Mouse (Mus musculus): Measurements from ENCODE around the gene Col24a1. TPM values are rescaled to one million over a fixed set of nuclear protein-coding genes. Genes with fewer than 3 reads are reported as not detected.

The Col24a1 gene
- total RNA-seq, 2 experiments from 2014 or later, result 0.89 to 2.2 TPM

DNA sequence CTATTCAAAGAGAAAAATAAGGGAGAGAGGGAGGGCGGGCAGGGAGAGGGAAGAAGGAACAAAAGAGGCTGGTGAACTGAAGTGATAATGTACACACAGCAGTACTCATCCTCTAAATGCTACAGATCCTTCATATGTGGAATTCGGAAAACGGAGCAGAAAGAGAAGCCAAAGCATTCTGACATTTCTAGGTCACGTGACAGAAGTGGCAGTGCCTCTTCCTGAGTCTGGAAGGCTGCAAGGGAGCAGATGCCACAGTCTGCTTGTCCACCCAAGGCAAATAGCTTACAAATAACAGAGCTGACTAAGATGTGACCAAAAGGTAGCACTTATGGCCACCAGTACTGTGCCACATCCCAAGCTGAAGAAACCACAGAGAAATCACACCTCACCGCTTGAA lies 164.8 kb downstream of the Col24a1 start:
- DNase-seq (ENCODE audit: low spot score), result no peak

DNA sequence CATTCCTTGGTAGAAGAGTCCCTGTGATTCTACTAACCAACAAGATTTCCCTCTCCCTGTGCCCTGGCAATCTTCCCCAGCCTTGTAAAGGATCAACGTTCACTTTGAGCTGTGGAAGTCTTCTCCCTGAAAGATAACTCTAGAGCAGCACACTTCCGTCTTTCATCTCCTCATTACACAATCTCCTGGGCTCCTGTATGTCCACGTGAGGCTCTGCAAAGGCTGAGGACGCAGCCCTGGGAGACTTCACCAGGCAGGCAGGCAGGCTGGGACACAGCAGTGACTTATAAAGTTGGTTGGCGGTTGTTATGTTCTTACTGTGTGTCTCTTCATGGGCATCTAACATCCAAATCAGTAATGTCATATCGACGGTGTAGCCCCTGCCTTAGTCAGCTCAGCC lies 170.1 kb downstream of the Col24a1 start:
- no peak for DNase-seq (ENCODE audit: low spot score)

DNA sequence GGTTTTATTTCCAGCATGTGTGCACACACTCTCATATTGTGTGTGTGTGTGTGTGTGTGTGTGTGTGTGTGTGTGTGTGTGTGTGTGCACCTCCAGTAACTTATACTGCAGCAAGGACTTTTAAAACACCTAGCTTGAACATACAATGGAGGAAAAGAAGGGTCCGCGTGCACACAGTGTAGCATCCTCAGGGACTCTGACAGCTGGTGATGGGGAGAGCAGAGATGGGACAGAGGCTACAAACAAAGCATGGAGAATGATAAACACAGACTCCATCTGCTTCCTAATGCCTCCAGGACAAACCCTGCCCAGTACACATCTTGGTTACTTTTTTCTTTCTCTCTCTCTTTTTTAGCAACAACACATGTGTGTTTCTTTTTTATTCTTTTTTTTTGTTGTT lies 171.5 kb downstream of the Col24a1 start:
- no peak for DNase-seq (ENCODE audit: low spot score)

DNA sequence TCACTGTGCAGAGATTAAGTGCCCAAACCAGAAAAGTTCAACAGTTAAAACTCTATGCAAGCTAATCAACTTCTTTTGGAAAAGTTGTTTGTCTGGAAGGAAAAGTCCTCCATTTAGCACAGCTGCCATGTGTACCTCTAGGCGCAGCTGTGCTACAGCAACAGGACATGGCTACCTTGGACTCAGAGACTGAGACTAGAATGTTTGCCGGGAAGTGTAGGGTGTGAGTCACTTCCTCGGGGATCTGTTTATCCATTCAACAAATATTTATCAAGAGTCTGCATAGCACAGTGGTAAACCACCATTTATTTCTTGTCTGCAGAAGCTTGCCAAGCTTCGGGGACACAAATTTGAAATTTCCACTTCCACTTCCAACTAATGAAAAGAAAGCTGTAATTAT lies 178.8 kb downstream of the Col24a1 start:
- DNase-seq (ENCODE audit: low spot score), result no peak

DNA sequence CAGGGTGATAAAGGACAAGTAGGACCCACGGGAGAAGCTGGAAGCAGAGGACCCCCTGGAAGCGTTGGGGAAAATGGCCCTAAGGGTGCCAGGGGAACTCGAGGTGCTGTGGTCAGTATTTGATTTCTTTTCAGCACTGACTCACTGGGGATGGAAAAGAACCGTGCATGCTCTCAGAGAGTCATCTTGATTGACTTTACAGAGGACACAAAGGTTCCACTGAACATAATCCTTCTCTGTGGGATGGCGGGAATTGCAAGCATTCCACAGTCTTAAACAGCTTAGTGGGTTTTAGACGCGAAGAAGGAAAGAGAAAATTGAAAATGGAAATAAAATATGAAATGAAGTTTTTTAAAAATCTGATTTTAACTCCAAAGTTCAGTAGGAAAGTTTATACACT lies 181.9 kb downstream of the Col24a1 start:
- DNase-seq (ENCODE audit: low spot score), result no peak

DNA sequence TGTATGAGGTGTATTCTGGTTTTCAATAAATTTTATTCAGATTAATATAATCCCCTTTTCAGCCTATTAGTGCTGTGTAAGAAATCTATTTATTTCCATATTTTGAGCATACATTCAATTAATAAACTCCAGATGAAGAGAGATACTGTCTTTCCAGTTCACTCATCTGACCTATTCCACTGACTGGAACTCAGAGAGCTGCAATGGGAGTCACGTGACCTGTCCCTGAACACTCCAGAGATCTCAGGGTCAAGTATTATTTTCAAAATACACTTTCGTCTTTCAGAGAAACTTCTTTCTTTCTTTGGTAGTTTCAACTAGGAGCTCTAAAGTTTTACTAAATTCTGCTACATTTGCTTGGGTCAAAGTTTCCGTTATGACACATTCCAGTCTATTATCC lies 184.4 kb downstream of the Col24a1 start:
- DNase-seq (ENCODE audit: low spot score), result no peak

DNA sequence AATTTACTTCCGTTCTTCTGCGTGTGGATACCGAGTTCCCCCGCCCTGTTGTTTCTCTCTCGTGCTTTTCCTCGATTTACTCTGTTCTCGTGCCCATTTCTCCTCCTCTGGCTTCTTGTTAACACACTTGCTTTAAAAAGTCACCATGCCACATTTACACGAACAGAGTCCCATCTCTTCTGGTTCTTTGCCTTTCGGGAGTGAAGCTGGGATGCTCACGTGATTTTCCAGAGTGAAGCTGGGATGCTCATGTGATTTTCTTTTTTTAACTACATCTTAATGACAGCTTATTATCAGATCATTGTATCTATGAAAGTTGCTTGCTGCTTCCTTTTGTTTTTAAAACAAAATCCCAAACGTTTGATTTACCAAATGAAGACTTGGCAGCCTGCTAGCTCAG lies 184.8 kb downstream of the Col24a1 start:
- no peak for DNase-seq (ENCODE audit: low spot score)

DNA sequence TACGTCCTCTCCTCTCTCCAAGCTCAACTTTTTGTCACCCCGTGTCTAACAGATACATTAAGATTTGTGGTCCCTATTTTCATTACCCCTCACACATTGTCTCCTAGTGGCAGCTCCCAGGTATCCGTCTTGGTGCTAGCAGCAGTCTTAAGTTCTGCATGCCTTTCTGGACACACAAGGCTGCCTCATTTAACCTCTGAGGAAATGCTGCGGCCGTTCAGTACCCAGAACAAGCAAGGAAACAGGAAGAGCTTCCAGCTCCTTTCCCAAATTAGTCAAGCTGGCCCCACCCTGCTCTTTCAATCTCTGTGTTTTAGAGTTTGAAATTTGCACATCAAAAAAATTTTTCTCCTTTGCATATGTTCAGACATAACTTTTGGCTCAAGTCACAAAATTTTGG lies 186.2 kb downstream of the Col24a1 start:
- DNase-seq (ENCODE audit: low spot score), result no peak

DNA sequence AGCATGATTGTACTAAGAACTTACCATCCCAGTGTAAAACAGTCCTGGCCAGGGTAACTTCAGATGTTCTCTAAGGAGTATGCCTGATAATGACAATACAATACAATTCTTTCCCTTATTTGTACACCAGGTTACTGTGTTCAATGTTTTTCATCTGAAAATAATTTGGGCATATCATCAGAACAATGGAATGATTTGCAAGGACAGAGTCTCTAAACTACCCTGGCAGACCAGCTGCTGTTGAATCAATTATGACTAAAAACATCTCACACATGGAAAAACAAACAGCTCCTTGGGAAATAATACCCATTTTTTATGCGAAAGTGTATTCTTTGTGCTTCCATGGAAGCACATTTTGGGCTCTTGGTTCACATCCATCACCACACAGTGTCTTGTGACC lies 198.0 kb downstream of the Col24a1 start:
- no peak for DNase-seq (ENCODE audit: low spot score)

DNA sequence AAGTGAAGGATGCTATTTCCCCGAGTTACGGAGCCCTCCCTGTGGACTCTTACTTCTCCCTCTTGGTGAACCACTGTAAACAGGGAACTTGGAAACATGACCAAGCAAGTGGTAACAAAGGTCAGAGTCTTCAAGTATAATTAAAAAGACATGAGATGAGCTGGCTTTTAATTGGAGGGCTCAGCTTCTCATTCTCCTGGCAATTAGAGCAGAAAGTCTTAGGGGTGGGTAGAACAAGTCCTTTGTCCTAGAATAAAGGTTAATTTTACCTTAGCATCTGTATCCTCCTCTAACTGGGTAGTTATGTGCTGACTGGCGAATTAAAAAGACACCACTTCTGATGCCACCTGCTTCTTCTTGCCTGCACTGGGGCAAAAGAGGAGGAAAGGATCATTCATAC lies 199.1 kb downstream of the Col24a1 start:
- DNase-seq (ENCODE audit: low spot score), result no peak

DNA sequence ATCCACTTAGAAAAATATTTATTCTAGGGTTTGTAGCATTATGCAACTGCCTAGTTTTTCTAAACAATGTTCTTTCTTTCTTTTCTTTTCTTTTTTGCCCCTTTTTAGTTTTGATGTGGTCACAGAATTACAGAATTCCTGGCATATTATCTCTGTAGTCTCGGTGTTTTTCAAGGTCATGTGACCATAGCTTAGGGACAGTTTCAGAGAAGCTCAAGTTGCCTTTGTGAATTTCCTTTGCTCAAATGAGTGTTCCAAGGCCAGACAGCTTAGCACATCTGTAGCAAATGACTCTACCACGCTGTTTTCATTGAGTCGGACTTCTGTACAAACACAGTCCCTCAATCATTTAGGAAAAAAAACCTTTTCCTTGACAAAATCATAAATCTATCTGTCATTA lies 205.9 kb downstream of the Col24a1 start:
- DNase-seq (ENCODE audit: low spot score), result no peak

DNA sequence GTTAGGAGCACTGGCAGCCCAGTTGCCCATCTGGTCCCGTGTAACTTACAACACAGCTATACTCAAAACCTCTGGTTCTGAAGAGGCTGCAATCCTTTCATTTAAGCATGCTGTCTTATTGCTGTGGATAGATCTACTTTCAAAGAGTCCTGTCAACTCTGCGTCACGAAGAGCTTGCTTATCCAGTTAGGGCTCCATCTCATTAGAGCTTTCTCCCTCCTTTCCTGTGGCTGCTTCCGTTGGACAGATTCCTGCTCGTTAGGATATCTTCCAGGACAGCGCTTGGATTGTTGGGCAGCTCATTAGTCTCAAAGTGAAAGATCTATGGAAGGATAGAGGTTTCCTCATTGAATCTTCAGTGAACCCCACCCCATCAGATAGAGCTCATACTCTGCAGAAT lies 206.6 kb downstream of the Col24a1 start:
- no peak for DNase-seq (ENCODE audit: low spot score)

DNA sequence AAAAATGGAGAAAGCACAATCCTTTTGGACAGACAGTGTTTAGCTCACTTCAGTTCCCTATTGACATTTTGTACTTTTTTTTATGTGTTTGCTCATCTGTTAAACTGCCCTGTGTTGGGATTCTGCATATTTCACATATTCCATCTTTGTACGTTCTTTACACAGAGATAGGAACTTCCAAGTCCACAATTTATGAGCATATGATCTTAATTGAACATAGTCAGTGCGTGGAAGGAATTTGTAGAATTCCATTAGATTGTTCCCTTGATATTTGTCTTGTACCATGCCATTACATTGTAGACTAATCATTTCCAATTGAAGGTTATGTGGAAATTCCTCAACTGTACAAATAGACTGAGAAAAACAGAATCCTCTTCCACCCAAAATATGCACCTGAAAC lies 212.6 kb downstream of the Col24a1 start:
- no peak for DNase-seq (ENCODE audit: low spot score)

DNA sequence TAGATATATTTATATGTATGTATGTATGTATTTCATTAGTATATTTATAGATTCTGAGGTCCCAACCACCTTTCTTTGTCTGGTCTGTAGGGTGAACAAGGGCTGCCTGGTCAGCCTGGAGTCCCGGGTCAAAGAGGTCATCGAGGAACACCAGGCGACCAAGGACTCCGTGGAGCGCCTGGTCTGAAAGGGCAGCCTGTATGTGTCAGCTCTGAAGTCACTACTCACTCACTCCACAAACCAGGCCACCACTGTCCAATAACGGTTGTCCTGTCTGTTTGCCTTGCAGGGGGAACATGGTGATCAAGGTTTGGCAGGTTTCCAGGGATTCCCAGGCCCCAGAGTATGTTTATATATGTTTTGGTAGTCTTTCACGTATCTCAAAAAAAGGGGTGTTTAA lies 216.3 kb downstream of the Col24a1 start:
- DNase-seq (ENCODE audit: low spot score), result no peak

DNA sequence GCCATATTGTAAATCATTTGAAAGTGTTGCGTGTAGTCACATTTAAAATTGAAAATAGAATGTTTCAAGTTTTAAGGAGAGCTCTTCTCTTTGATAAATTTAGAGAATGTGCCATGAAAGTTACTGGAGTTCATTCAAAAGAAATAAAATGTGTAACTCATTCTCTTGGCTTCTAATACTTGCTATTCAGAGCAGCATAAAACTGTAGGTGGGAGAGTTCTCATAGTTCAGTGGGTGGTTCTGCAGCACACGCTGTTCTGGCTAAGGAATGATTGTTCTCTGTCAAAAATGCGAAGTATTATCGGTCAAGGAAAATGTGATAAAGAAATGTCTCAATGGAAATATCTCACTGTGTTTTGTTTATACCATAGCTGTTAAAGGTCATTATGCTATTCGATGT lies 221.9 kb downstream of the Col24a1 start:
- DNase-seq (ENCODE audit: low spot score), result no peak

DNA sequence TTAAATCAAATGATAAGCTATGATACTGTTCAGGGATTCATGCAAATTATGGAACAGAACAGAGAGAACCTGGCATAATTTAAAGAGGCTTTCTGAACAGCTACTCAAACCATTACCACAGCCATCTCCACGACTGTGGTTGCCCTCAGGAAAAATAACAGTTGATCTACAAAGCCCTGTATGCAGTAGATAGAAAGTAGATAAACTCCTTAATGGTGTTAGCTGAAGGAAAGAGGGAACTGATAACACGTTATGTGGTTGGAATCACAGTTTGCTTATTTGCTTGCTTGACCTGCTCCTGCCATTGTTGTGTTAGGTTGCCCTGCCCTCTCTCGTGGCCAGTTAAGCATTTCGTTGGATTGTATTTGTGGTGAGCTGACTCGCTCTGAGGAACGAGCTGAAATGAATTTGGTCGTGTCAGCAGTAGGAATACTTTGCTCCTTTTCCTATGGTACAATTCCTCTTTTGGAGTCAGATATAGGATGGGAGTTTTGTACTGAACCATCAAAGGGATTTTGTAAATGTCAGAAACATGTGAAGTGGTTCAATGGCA lies 229.3 kb downstream of the Col24a1 start:
- DNase-seq (ENCODE audit: low spot score), result no peak

DNA sequence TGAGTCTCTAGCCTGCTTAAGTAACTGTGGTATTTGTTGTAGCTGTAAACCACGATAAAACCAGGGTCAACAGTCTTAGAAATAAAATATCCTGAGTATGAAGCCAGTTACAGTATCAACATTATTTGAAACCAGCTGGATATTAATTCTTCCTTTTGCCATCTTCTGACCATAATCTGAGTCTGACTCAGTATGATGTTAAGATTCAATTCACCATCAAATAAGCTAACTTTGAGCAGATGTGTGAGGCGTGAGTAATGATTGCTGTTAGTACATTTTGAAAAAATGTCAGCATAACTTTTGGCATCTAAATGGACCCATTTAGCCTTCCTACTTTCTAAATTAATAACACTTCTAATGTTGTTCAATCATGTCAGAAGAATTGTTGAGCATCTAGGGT lies 230.0 kb downstream of the Col24a1 start:
- DNase-seq (ENCODE audit: low spot score), result no peak

DNA sequence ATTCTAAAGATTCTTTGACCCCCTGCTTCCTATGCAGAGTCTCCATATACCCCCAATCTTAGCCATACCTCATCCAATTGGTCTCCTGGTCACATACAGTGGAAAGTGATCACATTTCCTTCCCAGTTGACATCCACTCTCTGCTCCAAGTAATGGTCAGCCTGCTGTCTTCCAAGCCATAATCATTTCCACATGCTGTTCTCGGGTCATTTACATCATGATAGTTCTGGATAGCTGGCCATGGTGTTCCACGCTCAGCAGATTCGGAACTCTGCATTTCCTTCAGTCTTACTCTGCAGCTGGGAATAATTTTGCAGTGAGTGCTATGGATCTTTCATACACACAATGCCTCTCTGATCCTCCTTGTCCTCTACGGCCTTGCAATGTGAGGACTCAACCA lies 233.0 kb downstream of the Col24a1 start:
- peak; percentile 15 for DNase-seq (ENCODE audit: low spot score)

DNA sequence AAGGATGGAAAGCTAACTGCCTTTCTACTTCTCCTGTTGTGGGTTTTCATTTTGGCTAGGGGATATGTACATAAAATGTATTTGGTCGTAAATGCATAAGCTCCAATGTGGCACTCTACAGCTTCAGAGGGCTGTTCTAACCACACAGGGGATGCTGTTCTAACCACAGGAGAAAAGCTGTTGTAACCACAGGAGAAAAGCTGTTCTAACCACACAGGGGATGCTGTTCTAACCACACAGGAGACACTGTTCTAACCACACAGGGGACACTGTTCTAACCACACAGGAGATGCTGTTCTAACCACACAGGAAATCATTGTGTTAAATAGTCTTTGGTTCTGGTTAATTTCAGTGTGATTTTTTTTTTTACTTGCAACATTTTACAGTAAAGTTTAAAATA lies 245.6 kb downstream of the Col24a1 start:
- no peak for DNase-seq (ENCODE audit: low spot score)

DNA sequence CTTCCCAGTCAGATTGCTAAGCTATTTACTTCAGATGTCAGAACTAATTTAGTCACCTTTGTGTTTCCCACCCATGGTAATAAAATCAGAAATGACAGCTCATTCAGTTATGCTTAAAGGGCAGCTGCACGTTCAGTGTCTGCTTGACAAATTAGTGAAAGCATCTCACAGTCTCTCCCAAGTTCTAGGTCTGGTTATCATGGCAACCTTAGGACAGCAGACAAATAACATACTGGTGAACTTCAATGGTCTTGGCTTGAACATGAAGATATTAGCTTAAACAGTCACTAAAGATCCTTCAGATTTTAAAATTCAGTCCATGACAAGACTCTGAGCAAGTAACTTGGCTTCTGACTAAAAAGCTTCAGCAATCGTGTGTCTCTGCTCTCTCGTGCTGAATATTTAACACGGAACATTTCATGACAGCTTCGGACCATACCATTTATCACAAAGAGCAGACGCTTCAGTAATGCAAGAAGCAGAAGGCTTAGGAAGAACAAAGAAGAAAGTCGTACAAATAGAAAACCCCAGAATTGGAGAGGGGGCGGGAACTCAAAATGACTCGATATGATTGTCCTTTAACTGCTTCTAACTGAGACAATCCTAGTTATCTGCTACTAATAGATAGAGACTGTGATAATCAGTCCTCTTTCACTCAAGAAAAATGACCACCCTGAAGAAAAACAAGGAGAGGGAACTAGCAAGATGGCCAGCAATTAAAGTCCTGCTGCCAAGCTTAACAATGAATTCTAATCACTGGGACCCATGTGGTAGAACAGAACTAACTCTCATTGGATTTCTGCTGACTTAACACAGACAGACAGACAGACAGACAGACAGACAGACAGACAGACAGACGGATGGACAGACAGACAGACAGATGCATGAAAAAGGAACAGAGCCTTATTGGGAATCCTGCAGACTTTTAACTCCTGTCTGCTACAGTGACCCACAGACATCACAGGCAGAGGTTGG lies 256.5 kb downstream of the Col24a1 start:
- no peak for DNase-seq (ENCODE audit: low spot score)

DNA sequence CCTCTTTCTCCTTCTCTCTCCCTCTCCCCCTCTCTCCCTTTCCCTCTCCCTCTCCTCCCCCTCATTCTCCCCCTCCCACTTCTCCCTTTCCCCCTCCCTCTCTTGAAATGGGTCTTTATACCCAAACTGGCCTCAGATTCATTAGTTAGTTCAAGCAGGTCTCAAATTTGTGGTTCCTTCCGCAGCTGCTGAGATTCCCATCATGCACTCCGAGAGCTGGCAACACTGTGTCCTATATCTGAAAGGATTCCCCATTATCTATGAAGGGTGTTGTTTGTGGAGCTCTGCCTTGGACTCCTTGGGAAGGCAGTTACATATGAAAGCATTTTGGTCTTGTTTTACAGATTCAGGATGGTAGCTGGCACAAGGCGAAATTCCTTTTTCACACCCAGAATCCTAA lies 257.9 kb downstream of the Col24a1 start:
- no peak for DNase-seq (ENCODE audit: low spot score)

DNA sequence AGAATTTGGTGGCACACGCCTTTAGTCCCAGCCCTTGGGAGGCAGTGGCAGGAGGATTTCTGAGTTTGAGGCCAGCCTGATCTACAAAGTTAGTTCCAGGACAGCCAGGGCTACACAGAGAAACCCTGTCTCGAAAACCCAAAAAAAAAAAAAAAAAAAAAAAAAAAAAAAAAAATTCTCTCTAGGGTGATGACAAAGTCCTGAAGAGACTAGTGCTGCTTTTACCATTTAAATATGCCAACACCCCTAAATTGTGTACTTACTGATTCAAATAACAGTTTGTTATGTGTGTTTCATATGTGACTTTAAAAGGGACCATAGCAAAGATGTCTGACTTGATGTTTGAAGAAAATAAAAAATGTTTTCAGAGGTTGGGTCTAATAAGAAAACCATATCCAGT lies 262.1 kb downstream of the Col24a1 start:
- DNase-seq (ENCODE audit: low spot score), result no peak

DNA sequence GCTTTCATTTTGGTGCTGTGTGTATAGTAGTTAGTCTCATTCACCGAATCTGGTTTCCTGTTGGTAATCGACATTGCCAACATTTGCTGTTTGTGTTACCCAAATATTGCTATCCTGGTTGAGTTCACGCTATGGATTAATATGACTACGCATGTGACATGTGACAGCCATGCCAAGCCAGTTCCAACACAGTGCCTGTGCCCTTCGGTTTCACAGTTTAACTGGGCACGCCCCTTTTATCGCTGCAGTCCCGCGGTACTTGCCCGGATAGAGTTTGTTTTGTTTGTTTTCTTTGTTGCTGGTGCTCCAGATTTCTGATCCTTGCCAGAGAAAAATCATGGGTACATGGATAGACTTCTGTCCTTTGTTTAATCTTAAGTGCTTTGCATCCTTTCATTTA lies 263.9 kb downstream of the Col24a1 start:
- DNase-seq (ENCODE audit: low spot score), result no peak

Data from gastrocnemius, adult 18-20 months (tissue).